Mouse (Mus musculus) lung, embryonic 15.5 days (tissue): Measurements from ENCODE around the gene Cdkal1. TPM values are rescaled to one million over a fixed set of nuclear protein-coding genes. Genes with fewer than 3 reads are reported as not detected.

Experiments
- ATAC-seq: fragments of 200-750 bp; cut with Nextera tagmentation; 2 replicates; pipeline ENCODE4 v1.8.0; 2017; ENCODE audit warnings: moderate number of reproducible peaks, borderline replicate concordance; ENCODE audit not compliant: low FRiP score, low TSS enrichment; ENCODE audit errors: extremely low read depth
- H3K27ac ChIP-seq: fragments of 300-500 bp; sonication (generic); 2 replicates; pipeline ENCODE4 v1.5.1; 2015; ENCODE audit warnings: moderate library complexity, mild to moderate bottlenecking, inconsistent platforms
- H3K27me3 ChIP-seq: fragments of 300-500 bp; sonication (generic); 2 replicates; pipeline ENCODE4 v1.6.1; 2015; ENCODE audit warnings: inconsistent platforms
- H3K36me3 ChIP-seq: fragments of 300-500 bp; sonication (generic); 2 replicates; pipeline ENCODE4 v1.6.1; 2015; ENCODE audit warnings: inconsistent platforms
- H3K4me1 ChIP-seq: fragments of 300-500 bp; sonication (generic); 2 replicates; pipeline ENCODE4 v1.6.1; 2015; ENCODE audit warnings: inconsistent platforms
- H3K4me2 ChIP-seq: fragments of 300-500 bp; sonication (generic); 2 replicates; pipeline ENCODE4 v1.6.1; 2015; ENCODE audit warnings: inconsistent platforms, mild to moderate bottlenecking, moderate library complexity
- H3K4me3 ChIP-seq: fragments of 300-500 bp; sonication (generic); 2 replicates; pipeline ENCODE4 v1.5.1; 2015; ENCODE audit warnings: mild to moderate bottlenecking, inconsistent platforms
- H3K9ac ChIP-seq: fragments of 300-500 bp; sonication (generic); 2 replicates; pipeline ENCODE4 v1.6.1; 2015; ENCODE audit warnings: inconsistent platforms
- H3K9me3 ChIP-seq: fragments of 300-500 bp; sonication (generic); 2 replicates; pipeline ENCODE4 v1.6.1; 2016; ENCODE audit warnings: inconsistent platforms
- WGBS: fragments of 180-500 bp; shearing (Covaris S2); methylation state at CpG from one replicate; pipeline ENCODE4 v1.1.7; 2015; 5-methylcytosine and 5-hydroxymethylcytosine counted together
- polyA plus RNA-seq: library from polyadenylated mRNA; unstranded; fragments of >200 nt; fragmentation: Nextera tagmentation; extraction: Ambion mirVana; gene quantifications from 2 replicates; pipeline ENCODE4 v1.2.1, GENCODE M21; 2015

Gene Cdkal1
- polyA plus RNA-seq, 1 experiment from 2014 or later: 34.0 TPM

DNA sequence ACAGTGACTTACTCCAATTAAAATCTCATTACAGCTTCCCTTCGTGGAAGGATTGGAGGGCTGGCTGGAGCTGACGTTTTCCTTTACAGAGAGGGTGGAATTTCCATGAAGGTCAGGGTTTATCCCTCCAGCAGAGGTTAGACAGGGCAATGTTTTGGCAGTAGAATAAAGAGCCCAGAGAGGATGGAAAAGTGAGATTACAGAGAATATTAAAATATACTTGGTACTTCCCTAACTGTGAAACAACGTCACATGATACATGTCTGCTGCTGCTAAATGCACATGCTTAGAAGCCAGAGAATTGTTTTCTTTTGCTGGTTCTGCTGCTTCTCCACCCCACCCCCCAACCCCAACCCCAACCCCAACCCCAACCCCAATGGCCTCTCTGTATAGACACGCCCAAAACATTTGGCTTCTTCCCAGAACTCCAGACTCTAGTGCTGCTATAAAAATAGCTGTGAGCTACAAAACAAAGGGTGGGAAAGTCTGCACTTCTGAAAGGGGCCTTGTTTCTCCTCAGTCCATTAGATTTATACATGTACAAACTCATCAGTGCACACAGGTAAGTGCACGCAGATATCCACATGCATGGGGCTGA is 677.5 kb downstream of the Cdkal1 start:
- Histone ChIP-seq H3K36me3 (no peaks in the 10 kb centered on the region), H3K4me1 (peaks cover 10% of the 10 kb centered on the region; the same call in 1 of the 2 replicates), H3K27ac (peak overlapping the region; percentile 15; the same call in 1 of the 2 replicates), H3K27me3 (no peaks in the 10 kb centered on the region), H3K4me2 (no peak overlapping the region), H3K9me3 (no peaks in the 10 kb centered on the region), H3K4me3 (no peak overlapping the region), H3K9ac (no peak overlapping the region)
- peak; percentile 64; the same call in 1 of the 2 replicates for ATAC-seq
- 38% methylated on average over 5 of the region's 5 CpGs for WGBS

GRCm38 (mm10) chr13:29169356-29169755 is 686.1 kb downstream of the Cdkal1 start:
- Histone ChIP-seq H3K9ac (no peak overlapping the region), H3K4me1 (no peaks in the 10 kb centered on the region), H3K36me3 (no peaks in the 10 kb centered on the region), H3K27me3 (no peaks in the 10 kb centered on the region), H3K9me3 (no peaks in the 10 kb centered on the region), H3K4me2 (no peak overlapping the region), H3K4me3 (no peak overlapping the region), H3K27ac (no peak overlapping the region)
- 44% methylated on average over 1 of the region's 1 CpGs for WGBS
- ATAC-seq: no peak

- Histone ChIP-seq H3K9ac (no peak overlapping the region), H3K4me3 (no peak overlapping the region), H3K9me3 (no peaks in the 10 kb centered on the region), H3K27ac (0 out of 2 replicates have a peak overlapping the region, but pooled peaks have one; percentile 1), H3K27me3 (no peaks in the 10 kb centered on the region), H3K4me1 (no peaks in the 10 kb centered on the region), H3K36me3 (no peaks in the 10 kb centered on the region), H3K4me2 (no peak overlapping the region; the same call in 1 of the 2 replicates)
- ATAC-seq: no peak
- WGBS: 42% methylated on average over 15 of the region's 15 CpGs
These were observed 690.5 kb downstream of the Cdkal1 start for GRCm38 (mm10) chr13:29164845-29165524.

GRCm38 (mm10) chr13:29162867-29163514 is 692.5 kb downstream of the Cdkal1 start:
- no peak for ATAC-seq

GRCm38 (mm10) chr13:29162444-29162843 is 693.0 kb downstream of the Cdkal1 start:
- Histone ChIP-seq H3K27ac (no peak overlapping the region), H3K4me3 (no peak overlapping the region), H3K4me2 (no peak overlapping the region), H3K27me3 (no peaks in the 10 kb centered on the region), H3K36me3 (no peaks in the 10 kb centered on the region), H3K9ac (no peak overlapping the region), H3K4me1 (no peaks in the 10 kb centered on the region), H3K9me3 (no peaks in the 10 kb centered on the region)
- 31% methylated on average over 3 of the region's 3 CpGs for WGBS
- ATAC-seq: no peak

More at GRCm38 (mm10) chr13:29162867-29163514, 692.5 kb downstream of the Cdkal1 start:
- H3K9me3 ChIP-seq: no peaks in the 10 kb centered on the region
- H3K4me2 ChIP-seq: no peak overlapping the region
- H3K9ac ChIP-seq: no peak overlapping the region
- H3K36me3 ChIP-seq: no peaks in the 10 kb centered on the region
- H3K4me3 ChIP-seq: no peak overlapping the region
- no peak overlapping the region for H3K27ac ChIP-seq
- no peaks in the 10 kb centered on the region for H3K4me1 ChIP-seq
- WGBS: 93% methylated on average over 2 of the region's 2 CpGs
- no peaks in the 10 kb centered on the region for H3K27me3 ChIP-seq

- no peaks in the 10 kb centered on the region for H3K9me3 ChIP-seq
- WGBS: 84% methylated on average over 3 of the region's 3 CpGs
- no peaks in the 10 kb centered on the region for H3K27me3 ChIP-seq
- no peak overlapping the region for H3K9ac ChIP-seq
- H3K4me3 ChIP-seq: no peak overlapping the region
- no peak for ATAC-seq
- no peak overlapping the region for H3K4me2 ChIP-seq
- H3K36me3 ChIP-seq: no peaks in the 10 kb centered on the region
- H3K4me1 ChIP-seq: no peaks in the 10 kb centered on the region
- no peak overlapping the region for H3K27ac ChIP-seq
These were observed 694.0 kb downstream of the Cdkal1 start for GRCm38 (mm10) chr13:29161436-29161835.

DNA sequence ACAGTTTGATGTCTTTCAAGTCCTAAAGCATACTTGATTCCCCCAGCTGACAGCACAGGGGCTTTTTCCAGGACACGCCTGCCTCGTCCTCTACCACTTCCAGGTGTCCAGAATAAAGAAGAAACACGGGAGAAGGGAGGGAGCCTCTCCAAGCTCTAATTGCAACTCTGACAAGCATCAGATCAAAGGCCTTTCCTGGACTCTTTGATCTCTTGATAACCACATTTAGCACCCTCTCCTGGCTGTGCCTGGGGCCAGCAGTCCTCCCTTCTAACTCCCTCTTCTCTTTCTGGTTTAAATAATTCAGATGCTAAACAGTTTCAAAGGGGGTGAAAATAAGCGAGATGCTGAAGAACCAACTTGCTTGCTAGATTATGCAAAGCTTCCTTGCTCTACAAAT is 698.8 kb downstream of the Cdkal1 start:
- no peaks in the 10 kb centered on the region for H3K9me3 ChIP-seq
- H3K27me3 ChIP-seq: no peaks in the 10 kb centered on the region
- H3K4me3 ChIP-seq: no peak overlapping the region
- H3K4me1 ChIP-seq: no peaks in the 10 kb centered on the region
- H3K9ac ChIP-seq: no peak overlapping the region
- H3K36me3 ChIP-seq: no peaks in the 10 kb centered on the region
- ATAC-seq: no peak
- H3K27ac ChIP-seq: no peak overlapping the region
- whole genome bisulfite sequencing: 33% methylated on average over 4 of the region's 4 CpGs
- H3K4me2 ChIP-seq: no peak overlapping the region

GRCm38 (mm10) chr13:29155297-29155696 is 700.2 kb downstream of the Cdkal1 start:
- 81% methylated on average over 3 of the region's 3 CpGs for WGBS
- no peaks in the 10 kb centered on the region for H3K36me3 ChIP-seq
- no peaks in the 10 kb centered on the region for H3K27me3 ChIP-seq
- no peaks in the 10 kb centered on the region for H3K4me1 ChIP-seq
- H3K4me3 ChIP-seq: no peak overlapping the region
- H3K27ac ChIP-seq: no peak overlapping the region
- H3K9ac ChIP-seq: no peak overlapping the region
- ATAC-seq: no peak
- H3K9me3 ChIP-seq: no peaks in the 10 kb centered on the region
- H3K4me2 ChIP-seq: no peak overlapping the region

DNA sequence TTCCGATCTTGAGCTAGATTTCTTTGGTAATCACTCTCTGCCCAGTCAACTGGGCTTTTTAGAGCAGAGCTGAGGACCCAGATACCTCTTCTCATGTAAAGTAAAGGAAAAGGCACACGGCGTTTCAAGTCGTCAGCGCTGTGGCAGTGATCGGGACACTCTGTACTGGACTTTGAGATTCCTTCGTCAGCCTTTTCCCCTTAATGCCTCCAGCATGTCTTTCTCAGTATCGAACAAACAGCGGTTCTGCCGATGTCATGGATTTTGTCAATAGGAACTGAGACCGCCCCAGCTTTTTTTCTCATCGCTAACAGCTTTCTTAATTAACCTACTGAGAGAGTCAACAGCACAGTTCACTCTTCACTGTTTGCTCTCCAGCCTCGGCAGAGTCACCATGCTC is 705.4 kb downstream of the Cdkal1 start:
- Histone ChIP-seq H3K9ac (no peak overlapping the region), H3K27ac (no peak overlapping the region), H3K4me2 (no peak overlapping the region), H3K9me3 (no peaks in the 10 kb centered on the region), H3K4me3 (no peak overlapping the region), H3K36me3 (no peaks in the 10 kb centered on the region), H3K27me3 (no peaks in the 10 kb centered on the region), H3K4me1 (no peaks in the 10 kb centered on the region)
- no peak for ATAC-seq
- WGBS: 62% methylated on average over 13 of the region's 13 CpGs

DNA sequence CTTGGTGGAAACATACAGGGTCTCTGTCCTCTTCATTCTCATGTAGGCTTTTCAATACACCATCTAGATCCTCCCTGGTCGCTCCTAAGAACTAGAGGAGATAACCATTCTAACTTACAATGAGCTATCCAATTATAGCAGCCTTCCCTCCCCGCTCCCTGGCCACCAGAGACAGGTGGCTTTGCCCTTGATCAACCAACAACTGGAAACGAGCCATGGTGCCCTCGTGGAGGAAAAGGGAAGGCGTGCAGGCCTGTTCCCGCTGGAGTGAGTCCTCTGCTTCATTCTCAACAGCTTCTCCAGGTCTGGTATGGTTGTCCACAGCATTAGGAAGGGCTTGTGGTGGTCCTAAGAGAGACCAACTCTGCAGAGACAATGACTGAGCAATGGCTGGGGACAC is 706.1 kb downstream of the Cdkal1 start:
- H3K4me3 ChIP-seq: no peak overlapping the region
- no peak overlapping the region for H3K4me2 ChIP-seq
- H3K9ac ChIP-seq: no peak overlapping the region
- no peak overlapping the region for H3K27ac ChIP-seq
- no peaks in the 10 kb centered on the region for H3K4me1 ChIP-seq
- H3K9me3 ChIP-seq: no peaks in the 10 kb centered on the region
- H3K36me3 ChIP-seq: no peaks in the 10 kb centered on the region
- no peaks in the 10 kb centered on the region for H3K27me3 ChIP-seq
- 77% methylated on average over 6 of the region's 6 CpGs for WGBS
- no peak for ATAC-seq

GRCm38 (mm10) chr13:29148616-29149015 is 706.9 kb downstream of the Cdkal1 start:
- 69% methylated on average over 9 of the region's 9 CpGs for WGBS
- Histone ChIP-seq H3K9ac (no peak overlapping the region), H3K4me3 (no peak overlapping the region), H3K36me3 (no peaks in the 10 kb centered on the region), H3K4me1 (no peaks in the 10 kb centered on the region), H3K9me3 (no peaks in the 10 kb centered on the region), H3K4me2 (no peak overlapping the region), H3K27ac (no peak overlapping the region), H3K27me3 (no peaks in the 10 kb centered on the region)
- ATAC-seq: no peak
